Mouse (Mus musculus): ENCODE data around the gene 1810037I17Rik.

GRCm38 (mm10) chr3:122878705-122879315 is 45.2 kb upstream of the 1810037I17Rik start:
- TF ChIP-seq CTCF (IDR thresholded peaks at IDR 0.05) (no peak), POLR2A (IDR thresholded peaks at IDR 0.05; ENCODE audit: insufficient read depth, low read depth, low read length) (no peak), EP300 (IDR thresholded peaks at IDR 0.05; ENCODE audit: insufficient read depth, low read depth, low read length) (no peak)
